Mouse (Mus musculus) heart, postnatal 0 days (tissue): ENCODE data around the gene Lgals4. TPM values are rescaled to one million over a fixed set of nuclear protein-coding genes. Genes with fewer than 3 reads are reported as not detected.

Experiments used
- ATAC-seq: fragments of 200-750 bp; cut with Nextera tagmentation; 2 replicates; pipeline ENCODE4 v1.8.0; 2017; ENCODE audit warnings: low read depth, moderate number of reproducible peaks, moderate library complexity; ENCODE audit not compliant: insufficient read depth
- DNase-seq: peaks from one replicate; pipeline ENCODE4 v3.0.0-alpha.2; 2016; ENCODE audit warnings: low spot score
- H3K27ac ChIP-seq: fragments of 300-500 bp; sonication (generic); 2 replicates; pipeline ENCODE4 v1.5.1; 2014; ENCODE audit warnings: low read depth, mild to moderate bottlenecking
- H3K27me3 ChIP-seq: fragments of 300-500 bp; sonication (generic); 2 replicates; pipeline ENCODE4 v1.6.1; 2014; ENCODE audit warnings: low read length, mixed read lengths; ENCODE audit not compliant: control insufficient read depth, insufficient read depth
- H3K36me3 ChIP-seq: fragments of 300-500 bp; sonication (generic); replicated peaks from 2 replicates; pipeline ENCODE4 v1.6.1; 2014; ENCODE audit warnings: low read length, mixed read lengths; ENCODE audit not compliant: control insufficient read depth, insufficient read depth
- H3K4me1 ChIP-seq: fragments of 300-500 bp; sonication (generic); 2 replicates; pipeline ENCODE4 v1.6.1; 2014; ENCODE audit warnings: antibody characterized with exemption; ENCODE audit not compliant: control insufficient read depth, insufficient read depth
- H3K4me2 ChIP-seq: fragments of 300-500 bp; sonication (generic); 2 replicates; pipeline ENCODE4 v1.6.1; 2014; ENCODE audit warnings: low read depth, mild to moderate bottlenecking, low read length, moderate library complexity
- H3K4me3 ChIP-seq: fragments of 300-500 bp; sonication (generic); 2 replicates; pipeline ENCODE4 v1.5.1; 2014; ENCODE audit warnings: low read depth, low read length
- H3K9ac ChIP-seq: fragments of 300-500 bp; sonication (generic); replicated peaks from 2 replicates; pipeline ENCODE4 v1.6.1; 2014; ENCODE audit warnings: low read depth, low read length, mixed read lengths
- H3K9me3 ChIP-seq: fragments of 300-500 bp; sonication (generic); replicated peaks from 2 replicates; pipeline ENCODE4 v1.6.1; 2016; ENCODE audit warnings: low read length; ENCODE audit not compliant: control insufficient read depth
- CTCF ChIP-seq: IDR thresholded peaks from 2 replicates; pipeline ENCODE4 v1.5.1; 2016; ENCODE audit warnings: antibody characterized with exemption, control low read depth, low read depth
- EP300 ChIP-seq: IDR thresholded peaks from 2 replicates; pipeline ENCODE4 v1.6.1; 2016; ENCODE audit warnings: antibody characterized with exemption, low read depth
- WGBS: fragments of 180-500 bp; shearing (Covaris S2); extraction: QIAGEN DNeasy Blood & Tissue Kit; methylation state at CpG from one replicate; pipeline ENCODE4 v1.1.7; 2014; 5-methylcytosine and 5-hydroxymethylcytosine counted together
- polyA plus RNA-seq: library from polyadenylated mRNA; unstranded; fragments of >200 nt; fragmentation: Nextera tagmentation; extraction: Ambion mirVana; gene quantifications from 2 replicates; pipeline ENCODE4 v1.2.1, GENCODE M21; 2015
- total RNA-seq: library from RNA; depleted of rRNA; stranded (reverse); fragments of >200 nt; gene quantifications from 2 replicates; pipeline ENCODE4 v1.2.3, GENCODE M21; 2014; ENCODE audit warnings: low replicate concordance

Gene Lgals4
- total and polyA plus RNA-seq, 2 experiments from 2014 or later, result 24.1 to 30.9 TPM

GRCm38 (mm10) chr7:28812436-28812835 lies 21.2 kb upstream of the Lgals4 start:
- WGBS, result 17% methylated on average over 4 of the region's 4 CpGs
- Histone ChIP-seq H3K9ac (peak overlapping the region; percentile 87), H3K4me2 (peak overlapping the region; percentile 87), H3K4me1 (peaks cover 25% of the 10 kb centered on the region), H3K9me3 (no peaks in the 10 kb centered on the region), H3K4me3 (peak overlapping the region; percentile 75), H3K27me3 (no peaks in the 10 kb centered on the region), H3K27ac (peak overlapping the region; percentile 96), H3K36me3 (peaks cover 55% of the 10 kb centered on the region)
- TF ChIP-seq CTCF (no peak), EP300 (no peak)
- no peak for ATAC-seq
- no peak for DNase-seq

GRCm38 (mm10) chr7:28812949-28813348 lies 20.7 kb upstream of the Lgals4 start:
- Histone ChIP-seq H3K4me3 (peak overlapping the region; percentile 75), H3K4me1 (peaks cover 21% of the 10 kb centered on the region), H3K4me2 (peak overlapping the region; percentile 87), H3K36me3 (peaks cover 60% of the 10 kb centered on the region), H3K9ac (peak overlapping the region; percentile 87; the same call in 1 of the 2 replicates), H3K27ac (peak overlapping the region; percentile 96), H3K9me3 (no peaks in the 10 kb centered on the region), H3K27me3 (no peaks in the 10 kb centered on the region)
- TF ChIP-seq EP300 (no peak), CTCF (0 out of 2 replicates have a peak, but pooled peaks have one; percentile 19)
- ATAC-seq (no peak), DNase-seq (no peak)
- 44% methylated on average over 5 of the region's 5 CpGs for WGBS

GRCm38 (mm10) chr7:28814306-28815034 lies 19.2 kb upstream of the Lgals4 start:
- Histone ChIP-seq H3K27me3 (no peaks in the 10 kb centered on the region), H3K9ac (no peak overlapping the region), H3K27ac (no peak overlapping the region), H3K4me1 (peaks cover 18% of the 10 kb centered on the region), H3K4me2 (no peak overlapping the region), H3K9me3 (no peaks in the 10 kb centered on the region), H3K4me3 (no peak overlapping the region), H3K36me3 (peaks cover 75% of the 10 kb centered on the region)
- DNase-seq, result no peak
- TF ChIP-seq CTCF (no peak), EP300 (no peak)
- ATAC-seq, result no peak
- 49% methylated on average over 5 of the region's 5 CpGs for WGBS

- TF ChIP-seq EP300, result no peak
- TF ChIP-seq CTCF, result no peak
- peaks cover 83% of the 10 kb centered on the region for H3K36me3 ChIP-seq
- no peaks in the 10 kb centered on the region for H3K9me3 ChIP-seq
- peaks cover 26% of the 10 kb centered on the region for H3K4me1 ChIP-seq
- WGBS, result 79% methylated on average over 9 of the region's 9 CpGs
- H3K4me3 ChIP-seq, result no peak overlapping the region
- ATAC-seq (no peak), DNase-seq (no peak)
- no peak overlapping the region for H3K4me2 ChIP-seq
- no peaks in the 10 kb centered on the region for H3K27me3 ChIP-seq
- no peak overlapping the region for H3K9ac ChIP-seq
- H3K27ac ChIP-seq, result no peak overlapping the region
These were observed 18.4 kb upstream of the Lgals4 start for GRCm38 (mm10) chr7:28815230-28815629.

- peaks cover 93% of the 10 kb centered on the region for H3K36me3 ChIP-seq
- 73% methylated on average over 9 of the region's 9 CpGs for WGBS
- H3K27ac ChIP-seq, result peak overlapping the region; percentile 31
- no peak overlapping the region for H3K9ac ChIP-seq
- H3K4me1 ChIP-seq, result peaks cover 32% of the 10 kb centered on the region
- no peak for ATAC-seq
- no peak for DNase-seq
- no peaks in the 10 kb centered on the region for H3K27me3 ChIP-seq
- no peaks in the 10 kb centered on the region for H3K9me3 ChIP-seq
- H3K4me3 ChIP-seq, result no peak overlapping the region
- TF ChIP-seq EP300 (no peak), CTCF (no peak)
- no peak overlapping the region for H3K4me2 ChIP-seq
These were observed 17.5 kb upstream of the Lgals4 start for GRCm38 (mm10) chr7:28816201-28816600.
